Mouse (Mus musculus): ENCODE data around the gene Mfap3l. TPM values are rescaled to one million over a fixed set of nuclear protein-coding genes. Genes with fewer than 3 reads are reported as not detected.
A peak's percentile ranks its signal among the peaks of the same experiment; 100 is the strongest.

The Mfap3l gene
- polyA plus RNA-seq, 1 experiment from 2014 or later: 1.4 TPM

- WGBS: under 1% methylated on average over 13 of the region's 13 CpGs
- ATAC-seq (ENCODE audit: low FRiP score): peak; percentile 25; the same call in 1 of the 2 replicates
- peaks cover 24% of the 10 kb centered on the region; the same call in 1 of the 2 replicates for H3K4me1 ChIP-seq
- H3K27me3 ChIP-seq: peaks cover 22% of the 10 kb centered on the region
- H3K4me2 ChIP-seq: peak overlapping the region; percentile 97
- H3K36me3 ChIP-seq (replicated peaks): no peaks in the 10 kb centered on the region
- H3K27ac ChIP-seq: no peak overlapping the region
- no peak overlapping the region; the same call in 1 of the 2 replicates for H3K9ac ChIP-seq
- H3K4me3 ChIP-seq (replicated peaks): peak overlapping the region; percentile 30
- no peaks in the 10 kb centered on the region for H3K9me3 ChIP-seq
Observed at GRCm38 (mm10) chr8:60631504-60631934, 1.1 kb upstream of the Mfap3l start.

GRCm38 (mm10) chr8:60632933-60633655 is 467 bp downstream of the Mfap3l start:
- Histone ChIP-seq H3K27me3 (peaks cover 22% of the 10 kb centered on the region), H3K27ac (peak overlapping the region; percentile 46; the same call in 1 of the 2 replicates), H3K36me3 (replicated peaks) (no peaks in the 10 kb centered on the region), H3K9me3 (no peaks in the 10 kb centered on the region), H3K9ac (peak overlapping the region; percentile 66), H3K4me1 (peaks cover 24% of the 10 kb centered on the region; the same call in 1 of the 2 replicates), H3K4me3 (replicated peaks) (peak overlapping the region; percentile 70), H3K4me2 (peak overlapping the region; percentile 97)
- under 1% methylated on average over 56 of the region's 56 CpGs for WGBS
- peak; percentile 22 for ATAC-seq (ENCODE audit: low FRiP score)

- Histone ChIP-seq H3K4me2 (no peak overlapping the region), H3K27me3 (peaks cover 17% of the 10 kb centered on the region), H3K9ac (no peak overlapping the region), H3K27ac (no peak overlapping the region), H3K4me3 (replicated peaks) (no peak overlapping the region), H3K36me3 (replicated peaks) (no peaks in the 10 kb centered on the region), H3K4me1 (peaks cover 24% of the 10 kb centered on the region; the same call in 1 of the 2 replicates), H3K9me3 (no peaks in the 10 kb centered on the region)
- ATAC-seq (ENCODE audit: low FRiP score): no peak
- 90% methylated on average over 2 of the region's 2 CpGs for WGBS
Observed at GRCm38 (mm10) chr8:60634921-60635320, 2.3 kb downstream of the Mfap3l start.

- no peak overlapping the region for H3K9ac ChIP-seq
- H3K27me3 ChIP-seq: peaks cover 8% of the 10 kb centered on the region
- ATAC-seq (ENCODE audit: low FRiP score): no peak
- H3K4me1 ChIP-seq: peaks cover 23% of the 10 kb centered on the region; the same call in 1 of the 2 replicates
- no peak overlapping the region for H3K27ac ChIP-seq
- no peak overlapping the region for H3K4me2 ChIP-seq
- H3K4me3 ChIP-seq (replicated peaks): no peak overlapping the region
- H3K36me3 ChIP-seq (replicated peaks): no peaks in the 10 kb centered on the region
- H3K9me3 ChIP-seq: no peaks in the 10 kb centered on the region
Observed at GRCm38 (mm10) chr8:60635846-60636245, 3.2 kb downstream of the Mfap3l start.

- peaks cover under 1% of the 10 kb centered on the region; the same call in 1 of the 2 replicates for H3K27me3 ChIP-seq
- H3K36me3 ChIP-seq (replicated peaks): no peaks in the 10 kb centered on the region
- 91% methylated on average over 17 of the region's 17 CpGs for WGBS
- H3K9ac ChIP-seq: no peak overlapping the region
- ATAC-seq (ENCODE audit: low FRiP score): no peak
- H3K4me1 ChIP-seq: no peaks in the 10 kb centered on the region
- H3K4me2 ChIP-seq: no peak overlapping the region
- no peak overlapping the region for H3K4me3 ChIP-seq (replicated peaks)
- no peak overlapping the region for H3K27ac ChIP-seq
- H3K9me3 ChIP-seq: no peaks in the 10 kb centered on the region
Observed at GRCm38 (mm10) chr8:60640046-60640445, 7.4 kb downstream of the Mfap3l start.

- Histone ChIP-seq H3K27ac (no peak overlapping the region), H3K4me1 (no peaks in the 10 kb centered on the region), H3K36me3 (replicated peaks) (no peaks in the 10 kb centered on the region), H3K9me3 (no peaks in the 10 kb centered on the region), H3K4me2 (no peak overlapping the region), H3K9ac (no peak overlapping the region), H3K27me3 (no peaks in the 10 kb centered on the region), H3K4me3 (replicated peaks) (no peak overlapping the region)
- WGBS: 80% methylated on average over 6 of the region's 6 CpGs
- no peak for ATAC-seq (ENCODE audit: low FRiP score)
Observed at GRCm38 (mm10) chr8:60643416-60644020, 10.9 kb downstream of the Mfap3l start.

GRCm38 (mm10) chr8:60645164-60645563 is 12.5 kb downstream of the Mfap3l start:
- no peaks in the 10 kb centered on the region for H3K36me3 ChIP-seq (replicated peaks)
- H3K4me1 ChIP-seq: no peaks in the 10 kb centered on the region
- no peak overlapping the region for H3K9ac ChIP-seq
- no peaks in the 10 kb centered on the region for H3K27me3 ChIP-seq
- no peak for ATAC-seq (ENCODE audit: low FRiP score)
- H3K27ac ChIP-seq: 0 out of 2 replicates have a peak overlapping the region, but pooled peaks have one; percentile 31
- H3K4me3 ChIP-seq (replicated peaks): no peak overlapping the region
- 61% methylated on average over 4 of the region's 4 CpGs for WGBS
- no peak overlapping the region for H3K4me2 ChIP-seq
- no peaks in the 10 kb centered on the region for H3K9me3 ChIP-seq

- H3K36me3 ChIP-seq (replicated peaks): no peaks in the 10 kb centered on the region
- no peak overlapping the region for H3K4me2 ChIP-seq
- H3K27me3 ChIP-seq: no peaks in the 10 kb centered on the region
- H3K4me3 ChIP-seq (replicated peaks): no peak overlapping the region
- H3K9me3 ChIP-seq: no peaks in the 10 kb centered on the region
- 0 out of 2 replicates have a peak overlapping the region, but pooled peaks have one; percentile 36 for H3K27ac ChIP-seq
- ATAC-seq (ENCODE audit: low FRiP score): no peak
- 85% methylated on average over 3 of the region's 3 CpGs for WGBS
- no peaks in the 10 kb centered on the region for H3K4me1 ChIP-seq
- no peak overlapping the region for H3K9ac ChIP-seq
Observed at GRCm38 (mm10) chr8:60645911-60646310, 13.3 kb downstream of the Mfap3l start.

GRCm38 (mm10) chr8:60647291-60647690 is 14.7 kb downstream of the Mfap3l start:
- no peaks in the 10 kb centered on the region for H3K9me3 ChIP-seq
- H3K9ac ChIP-seq: no peak overlapping the region
- H3K4me2 ChIP-seq: no peak overlapping the region
- no peak for ATAC-seq (ENCODE audit: low FRiP score)
- 92% methylated on average over 3 of the region's 3 CpGs for WGBS
- H3K4me3 ChIP-seq (replicated peaks): no peak overlapping the region
- H3K4me1 ChIP-seq: no peaks in the 10 kb centered on the region
- no peaks in the 10 kb centered on the region for H3K36me3 ChIP-seq (replicated peaks)
- no peaks in the 10 kb centered on the region for H3K27me3 ChIP-seq
- H3K27ac ChIP-seq: no peak overlapping the region

- H3K27ac ChIP-seq: no peak overlapping the region
- no peak overlapping the region for H3K4me3 ChIP-seq (replicated peaks)
- ATAC-seq (ENCODE audit: low FRiP score): no peak
- no peak overlapping the region for H3K4me2 ChIP-seq
- no peak overlapping the region for H3K9ac ChIP-seq
- no peaks in the 10 kb centered on the region for H3K4me1 ChIP-seq
- H3K27me3 ChIP-seq: no peaks in the 10 kb centered on the region
- WGBS: 76% methylated on average over 1 of the region's 1 CpGs
- no peaks in the 10 kb centered on the region for H3K9me3 ChIP-seq
- H3K36me3 ChIP-seq (replicated peaks): no peaks in the 10 kb centered on the region
Observed at GRCm38 (mm10) chr8:60649081-60649480, 16.5 kb downstream of the Mfap3l start.

GRCm38 (mm10) chr8:60650119-60650518 is 17.5 kb downstream of the Mfap3l start:
- H3K36me3 ChIP-seq (replicated peaks): no peaks in the 10 kb centered on the region
- ATAC-seq (ENCODE audit: low FRiP score): no peak
- no peak overlapping the region for H3K27ac ChIP-seq
- no peak overlapping the region for H3K4me2 ChIP-seq
- H3K27me3 ChIP-seq: no peaks in the 10 kb centered on the region
- 84% methylated on average over 4 of the region's 4 CpGs for WGBS
- H3K9me3 ChIP-seq: no peaks in the 10 kb centered on the region
- H3K9ac ChIP-seq: no peak overlapping the region
- no peaks in the 10 kb centered on the region for H3K4me1 ChIP-seq
- H3K4me3 ChIP-seq (replicated peaks): no peak overlapping the region

GRCm38 (mm10) chr8:60657425-60658113 is 24.9 kb downstream of the Mfap3l start:
- 34% methylated on average over 6 of the region's 6 CpGs for WGBS
- Histone ChIP-seq H3K4me1 (peaks cover 12% of the 10 kb centered on the region), H3K4me3 (replicated peaks) (no peak overlapping the region), H3K36me3 (replicated peaks) (no peaks in the 10 kb centered on the region), H3K9ac (no peak overlapping the region), H3K27me3 (no peaks in the 10 kb centered on the region), H3K9me3 (no peaks in the 10 kb centered on the region), H3K4me2 (peak overlapping the region; percentile 15; the same call in 1 of the 2 replicates), H3K27ac (peak overlapping the region; percentile 66)
- peak; percentile 85 for ATAC-seq (ENCODE audit: low FRiP score)
